ENCODE assay signal across 10 mouse cellular contexts in the genomic region with DNA sequence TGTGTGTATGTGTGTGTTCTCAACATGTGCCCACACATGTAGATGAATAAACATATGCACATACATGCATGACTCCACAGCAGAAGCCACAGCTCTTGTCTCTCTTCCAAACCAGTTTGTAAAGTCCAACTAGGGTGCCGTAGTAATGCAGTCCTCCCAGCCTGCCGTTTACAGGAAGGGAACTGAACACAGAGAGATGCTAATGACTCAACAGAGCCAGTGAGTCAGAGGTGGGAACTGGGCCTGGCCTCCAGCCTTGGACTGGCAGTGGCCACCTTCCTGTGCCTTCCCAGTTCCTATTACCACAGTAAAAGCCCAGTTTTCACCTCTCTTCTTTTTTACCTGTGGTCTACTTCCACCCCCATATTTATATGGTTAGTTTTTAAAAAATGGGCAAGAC. TPM values are rescaled to one million over a fixed set of nuclear protein-coding genes. Genes with fewer than 3 reads are reported as not detected.
DNase-seq lines count a peak whose midpoint lies in the region; ATAC-seq and TF ChIP-seq lines count a peak whose summit lies in the region.
"Had no signal": no experiment of that assay in that cellular context is flagged by ENCODE, and none has a peak within 500 bp of the region (broad histone marks: within the 10 kb centered on the region; RNA-seq: fewer than 3 reads in every experiment).

No protein-coding gene starts in this region.

- TF ChIP-seq CTCF in kidney, adult 2 months (conservative IDR thresholded peaks at IDR 0.05; ENCODE audit: insufficient read depth, insufficient read length, low read depth, low read length): no peak

- TF ChIP-seq POLR2A in kidney, adult 2 months (IDR thresholded peaks at IDR 0.05; ENCODE audit: low read depth, low read length): no peak

- 46% methylated on average over 2 of the region's 2 CpGs for WGBS in kidney, adult 2 months
- WGBS in neural tube, embryonic 15.5 days: 42% methylated on average over 2 of the region's 2 CpGs
- WGBS in midbrain, embryonic 13.5 days: 79% methylated on average over 2 of the region's 2 CpGs

- no peaks in the 10 kb centered on the region for H3K9me3 ChIP-seq in neural tube, embryonic 15.5 days (replicated peaks)
- no peaks in the 10 kb centered on the region for H3K9me3 ChIP-seq in midbrain, embryonic 13.5 days
- H3K9me3 ChIP-seq: forebrain, embryonic 10.5 days had no signal

- no peak for ATAC-seq in neural tube, embryonic 15.5 days (ENCODE audit: low FRiP score)
- ATAC-seq in midbrain, embryonic 13.5 days: no peak

- no peaks in the 10 kb centered on the region for H3K4me1 ChIP-seq in kidney, adult 2 months (ENCODE audit: control insufficient read depth, insufficient read depth, low read length)
- H3K4me1 ChIP-seq in neural tube, embryonic 15.5 days: peaks cover 51% of the 10 kb centered on the region
- peaks cover 50% of the 10 kb centered on the region for H3K4me1 ChIP-seq in midbrain, embryonic 13.5 days (replicated peaks)

- DNase-seq in kidney, adult 2 months: peak; percentile 17
- DNase-seq in kidney, postnatal 4 days: no peak
- DNase-seq in Muller cell, postnatal 12 days (ENCODE audit: inconsistent ontology term): peak; percentile 81
- peak; percentile 56 to 74 for DNase-seq in cerebellum, adult 18-20 months
- peak; percentile 53 for DNase-seq in lung, postnatal 36 days
- no peak for DNase-seq in right cerebral cortex, postnatal 14 days

- no peak overlapping the region for H3K9ac ChIP-seq in neural tube, embryonic 15.5 days (replicated peaks)
- no peak overlapping the region for H3K9ac ChIP-seq in midbrain, embryonic 13.5 days (replicated peaks)

- no peak overlapping the region for H3K4me2 ChIP-seq in neural tube, embryonic 15.5 days
- H3K4me2 ChIP-seq in midbrain, embryonic 13.5 days (replicated peaks): no peak overlapping the region
- H3K4me2 ChIP-seq: liver, embryonic 11.5 days had no signal

- H3K4me3 ChIP-seq in kidney, adult 2 months (ENCODE audit: insufficient read depth, low read depth, low read length): no peak overlapping the region
- no peak overlapping the region for H3K4me3 ChIP-seq in neural tube, embryonic 15.5 days (replicated peaks)
- no peak overlapping the region for H3K4me3 ChIP-seq in midbrain, embryonic 13.5 days (replicated peaks)
- H3K4me3 ChIP-seq: forebrain, embryonic 10.5 days had no signal

- no peaks in the 10 kb centered on the region for H3K36me3 ChIP-seq in kidney, adult 2 months (ENCODE audit: control insufficient read depth, insufficient read depth, low read length)
- no peaks in the 10 kb centered on the region for H3K36me3 ChIP-seq in neural tube, embryonic 15.5 days
- no peaks in the 10 kb centered on the region for H3K36me3 ChIP-seq in midbrain, embryonic 13.5 days
- H3K36me3 ChIP-seq: forebrain, embryonic 10.5 days had no signal

- no peaks in the 10 kb centered on the region for H3K27me3 ChIP-seq in kidney, adult 2 months (replicated peaks; ENCODE audit: control insufficient read depth, insufficient read depth, low read length)
- no peaks in the 10 kb centered on the region for H3K27me3 ChIP-seq in neural tube, embryonic 15.5 days (replicated peaks)
- H3K27me3 ChIP-seq in midbrain, embryonic 13.5 days: no peaks in the 10 kb centered on the region

- no peak overlapping the region for H3K27ac ChIP-seq in kidney, adult 2 months (ENCODE audit: insufficient read depth, low read depth, low read length)
- no peak overlapping the region for H3K27ac ChIP-seq in neural tube, embryonic 15.5 days (replicated peaks)
- H3K27ac ChIP-seq in midbrain, embryonic 13.5 days: no peak overlapping the region
- H3K27ac ChIP-seq: forebrain, embryonic 10.5 days had no signal

RNA-seq across cellular contexts. Expression of a gene that starts 46.9 kb away (rescaled TPM):
- 10.6 and 12.9 TPM in 2 replicates for polyA plus RNA-seq in kidney, adult 2 months (2012; rRNA removed)
- 67.8 and 76.5 TPM in 2 replicates for polyA plus RNA-seq in neural tube, embryonic 15.5 days (2015; fragmentation: Nextera tagmentation; extraction: Ambion mirVana)
- 62.4 and 64.8 TPM in 2 replicates for polyA plus RNA-seq in midbrain, embryonic 13.5 days (2015; fragmentation: Nextera tagmentation; extraction: Ambion mirVana)

Comparison
In these comparisons a context has a peak if more than half of its experiments do, and no peak if none do; other contexts are left out.
1. DNase-seq: peak in kidney, adult 2 months (single experiment), Muller cell, postnatal 12 days (single experiment), cerebellum, adult 18-20 months (2 of 2) and lung, postnatal 36 days (single experiment); none in kidney, postnatal 4 days (0 of 2) and right cerebral cortex, postnatal 14 days (single experiment).